In genomic region chr11:59614120-59614519, GRCm38 (mm10) we compare ENCODE assay signal across 9 mouse cellular contexts. TPM values are rescaled to one million over a fixed set of nuclear protein-coding genes. Genes with fewer than 3 reads are reported as not detected.
DNase-seq lines count a peak whose midpoint lies in the region; ATAC-seq and TF ChIP-seq lines count a peak whose summit lies in the region.
"Had no signal": no experiment of that assay in that cellular context is flagged by ENCODE, and none has a peak within 500 bp of the region (broad histone marks: within the 10 kb centered on the region; RNA-seq: fewer than 3 reads in every experiment).

No protein-coding gene starts in this region.

- TF ChIP-seq EP300 in ES-Bruce4 (IDR thresholded peaks at IDR 0.05; ENCODE audit: insufficient read depth, low read depth, low read length) = no peak

- H3K4me1 ChIP-seq in ES-Bruce4 (ENCODE audit: control insufficient read depth, insufficient read depth, low read length) = no peaks in the 10 kb centered on the region
- H3K4me1 ChIP-seq in forebrain, embryonic 11.5 days (replicated peaks; ENCODE audit: control insufficient read depth, insufficient read depth, low read length) = no peaks in the 10 kb centered on the region
- no peaks in the 10 kb centered on the region for H3K4me1 ChIP-seq in hindbrain, embryonic 12.5 days
- H3K4me1 ChIP-seq: heart, embryonic 15.5 days had no signal

- no peak for ATAC-seq in forebrain, embryonic 11.5 days (replicated peaks; ENCODE audit: low FRiP score)
- no peak for ATAC-seq in hindbrain, embryonic 12.5 days (ENCODE audit: low FRiP score)

- no peaks in the 10 kb centered on the region for H3K79me2 ChIP-seq in myocyte (ENCODE audit: control insufficient read depth, insufficient read depth)

- DNase-seq in heart, postnatal 10 days = peak; percentile 50 to 68
- no peak for DNase-seq in heart, adult 9 months (ENCODE audit: low spot score in 2 of 2)
- peak; percentile 14 to 47 for DNase-seq in adrenal gland, postnatal 36 days
- DNase-seq in kidney, postnatal 36 days = peak; percentile 23 to 54
- no peak for DNase-seq in forebrain, embryonic 11.5 days (ENCODE audit: low spot score)

- TF ChIP-seq POLR2A in ES-Bruce4 (IDR thresholded peaks at IDR 0.05; ENCODE audit: insufficient read depth, low read length) (no peak), myocyte (IDR thresholded peaks at IDR 0.05; ENCODE audit: insufficient read length, low read depth) (no peak)

- H3K4me3 ChIP-seq in ES-Bruce4 (ENCODE audit: low read depth, low read length) (no peak overlapping the region), myocyte (no peak overlapping the region)
- no peak overlapping the region for H3K4me3 ChIP-seq in forebrain, embryonic 11.5 days (ENCODE audit: low read depth, low read length)
- no peak overlapping the region for H3K4me3 ChIP-seq in hindbrain, embryonic 12.5 days
- H3K4me3 ChIP-seq: heart, embryonic 15.5 days had no signal

- peak overlapping the region; percentile 16 for H3K4me2 ChIP-seq in myocyte (ENCODE audit: low read depth)
- H3K4me2 ChIP-seq in forebrain, embryonic 11.5 days (ENCODE audit: low read depth, low read length, severe bottlenecking) = no peak overlapping the region
- no peak overlapping the region for H3K4me2 ChIP-seq in hindbrain, embryonic 12.5 days (replicated peaks)
- H3K4me2 ChIP-seq: heart, embryonic 15.5 days had no signal

- WGBS in forebrain, embryonic 11.5 days = 63% methylated on average over 4 of the region's 4 CpGs
- 58% methylated on average over 4 of the region's 4 CpGs for WGBS in hindbrain, embryonic 12.5 days

- H3K36me3 ChIP-seq in ES-Bruce4 (ENCODE audit: control insufficient read depth, insufficient read depth, low read length, poor library complexity, severe bottlenecking) = no peaks in the 10 kb centered on the region
- no peaks in the 10 kb centered on the region for H3K36me3 ChIP-seq in myocyte (ENCODE audit: control insufficient read depth, insufficient read depth)
- H3K36me3 ChIP-seq in forebrain, embryonic 11.5 days (ENCODE audit: control insufficient read depth, insufficient read depth, low read length) = no peaks in the 10 kb centered on the region
- H3K36me3 ChIP-seq in hindbrain, embryonic 12.5 days = no peaks in the 10 kb centered on the region
- H3K36me3 ChIP-seq: heart, embryonic 15.5 days had no signal

- no peak overlapping the region for H3K27ac ChIP-seq in ES-Bruce4 (ENCODE audit: insufficient read depth, low read length)
- H3K27ac ChIP-seq in forebrain, embryonic 11.5 days (ENCODE audit: low read depth, low read length) = no peak overlapping the region
- H3K27ac ChIP-seq in hindbrain, embryonic 12.5 days = no peak overlapping the region
- H3K27ac ChIP-seq: heart, embryonic 15.5 days had no signal

- TF ChIP-seq CTCF in ES-Bruce4 (IDR thresholded peaks at IDR 0.05; ENCODE audit: low read depth, low read length) = peak; percentile 6

- intact Hi-C loops in heart, postnatal 10 days (cut with DNase I) = loop anchor here (1.0 kb wide), 1 partner anchor 89 kb away; no protein-coding TSS in a partner anchor

- H3K9ac ChIP-seq in ES-Bruce4 (ENCODE audit: low read depth, poor library complexity, severe bottlenecking) = no peak overlapping the region
- H3K9ac ChIP-seq in forebrain, embryonic 11.5 days (ENCODE audit: low read length) = no peak overlapping the region
- no peak overlapping the region for H3K9ac ChIP-seq in hindbrain, embryonic 12.5 days
- H3K9ac ChIP-seq: heart, embryonic 15.5 days had no signal

- H3K9me3 ChIP-seq in ES-Bruce4 (replicated peaks; ENCODE audit: control insufficient read depth, insufficient read depth, low read length, poor library complexity, severe bottlenecking) = no peaks in the 10 kb centered on the region
- H3K9me3 ChIP-seq in forebrain, embryonic 11.5 days (ENCODE audit: control insufficient read depth, low read length) = no peaks in the 10 kb centered on the region
- no peaks in the 10 kb centered on the region for H3K9me3 ChIP-seq in hindbrain, embryonic 12.5 days (replicated peaks)
- H3K9me3 ChIP-seq: heart, embryonic 15.5 days had no signal

- H3K27me3 ChIP-seq in ES-Bruce4 (ENCODE audit: control insufficient read depth, insufficient read depth, low read length, poor library complexity, severe bottlenecking) = no peaks in the 10 kb centered on the region
- no peaks in the 10 kb centered on the region for H3K27me3 ChIP-seq in myocyte (ENCODE audit: control insufficient read depth, insufficient read depth, insufficient read length)
- H3K27me3 ChIP-seq in forebrain, embryonic 11.5 days (ENCODE audit: control insufficient read depth, insufficient read depth, low read length) = no peaks in the 10 kb centered on the region
- H3K27me3 ChIP-seq in hindbrain, embryonic 12.5 days = no peaks in the 10 kb centered on the region; the same call in 1 of the 2 replicates
- H3K27me3 ChIP-seq: heart, embryonic 15.5 days had no signal

- no peak overlapping the region for H3ac ChIP-seq in myocyte (ENCODE audit: control insufficient read depth, insufficient read length)

TF ChIP-seq in myocyte, 11 proteins besides CTCF, POLR2A, EP300 and RAD21:
- TF ChIP-seq E2F4 (IDR thresholded peaks at IDR 0.05; ENCODE audit: insufficient read depth) (no peak), TCF12 (IDR thresholded peaks at IDR 0.05; ENCODE audit: insufficient read depth, poor library complexity, severe bottlenecking) (no peak), SRF (IDR thresholded peaks at IDR 0.05; ENCODE audit: control insufficient read depth, insufficient read length, low read depth) (no peak), MYOG (IDR thresholded peaks at IDR 0.05; ENCODE audit: control insufficient read depth in 1 of 3, insufficient read depth in 1 of 3, insufficient read length in 2 of 3, low read depth in 2 of 3) (no peak), CEBPB (IDR thresholded peaks at IDR 0.05; ENCODE audit: insufficient read depth, poor library complexity, severe bottlenecking) (no peak), TCF3 (IDR thresholded peaks at IDR 0.05; ENCODE audit: insufficient read length, low read depth) (no peak), MAX (IDR thresholded peaks at IDR 0.05; ENCODE audit: low read depth) (no peak), MYOD1 (IDR thresholded peaks at IDR 0.05; ENCODE audit: control insufficient read depth in 1 of 3, insufficient read length in 2 of 3, low read depth in 2 of 3) (no peak)

RNA-seq across cellular contexts. Expression of gene Olfr223, which starts 21.0 kb away (rescaled TPM):
- total RNA-seq in heart, postnatal 10 days (2021) = not detected
- polyA plus RNA-seq in ES-Bruce4 (2011; ENCODE audit: insufficient read depth, insufficient read length, low read depth, missing spikeins) = not detected in 2 replicates
- not detected for total RNA-seq in adrenal gland, postnatal 36 days (2021)
- not detected for polyA plus RNA-seq in myocyte (2012; fragmentation: generic; extraction: Trizol)
- not detected in 2 replicates for polyA plus RNA-seq in forebrain, embryonic 11.5 days (2014; fragmentation: Nextera tagmentation; extraction: Ambion mirVana)
- not detected in 2 replicates for polyA plus RNA-seq in hindbrain, embryonic 12.5 days (2016; fragmentation: Nextera tagmentation; extraction: Ambion mirVana)
- polyA plus RNA-seq: heart, embryonic 15.5 days had no signal

RNA-seq across cellular contexts. Expression of gene Olfr222, which starts 38.1 kb away (rescaled TPM):
- not detected for total RNA-seq in heart, postnatal 10 days (2021)
- polyA plus RNA-seq in ES-Bruce4 (2011; ENCODE audit: insufficient read depth, insufficient read length, low read depth, missing spikeins) (not detected in 2 replicates), myocyte (2012; fragmentation: generic; extraction: Trizol) (not detected)
- total RNA-seq in adrenal gland, postnatal 36 days (2021) = not detected
- polyA plus RNA-seq in forebrain, embryonic 11.5 days (2014; fragmentation: Nextera tagmentation; extraction: Ambion mirVana) = not detected in 2 replicates
- not detected in 2 replicates for polyA plus RNA-seq in hindbrain, embryonic 12.5 days (2016; fragmentation: Nextera tagmentation; extraction: Ambion mirVana)
- polyA plus RNA-seq: heart, embryonic 15.5 days had no signal

RNA-seq across cellular contexts. Expression of gene Mprip, which starts 47.0 kb away (rescaled TPM):
- 100 to 1,000 TPM; 210 to 229 TPM for total RNA-seq in heart, postnatal 10 days (2021)
- polyA plus RNA-seq in ES-Bruce4 (2011; ENCODE audit: insufficient read depth, insufficient read length, low read depth, missing spikeins) (85.9 and 89.9 TPM in 2 replicates), myocyte (2012; fragmentation: generic; extraction: Trizol) (191 TPM)
- total RNA-seq in adrenal gland, postnatal 36 days (2021) = 100 to 1,000 TPM; 201 to 212 TPM
- polyA plus RNA-seq in forebrain, embryonic 11.5 days (2014; fragmentation: Nextera tagmentation; extraction: Ambion mirVana) = 97.6 and 104 TPM in 2 replicates
- polyA plus RNA-seq in hindbrain, embryonic 12.5 days (2016; fragmentation: Nextera tagmentation; extraction: Ambion mirVana) = 104 and 113 TPM in 2 replicates

Comparison
In these comparisons a context has a peak if more than half of its experiments do, and no peak if none do; other contexts are left out.
1. DNase-seq: peak in heart, postnatal 10 days (2 of 2), adrenal gland, postnatal 36 days (2 of 2) and kidney, postnatal 36 days (2 of 2); none in heart, adult 9 months (0 of 2) and forebrain, embryonic 11.5 days (single experiment).